Mouse (Mus musculus) macrophage (primary cell): Measurements from ENCODE around the gene Tmem109. TPM values are rescaled to one million over a fixed set of nuclear protein-coding genes. Genes with fewer than 3 reads are reported as not detected.

Source experiments
- H3K27ac ChIP-seq: fragments of 350-480 bp; formaldehyde crosslinking; 2 replicates; pipeline ENCODE4 v1.9.0; 2021
- H3K36me3 ChIP-seq: fragments of 350-480 bp; formaldehyde crosslinking; 2 replicates; pipeline ENCODE4 v1.9.0; 2021; ENCODE audit errors: inconsistent target
- H3K4me3 ChIP-seq: fragments of 350-480 bp; formaldehyde crosslinking; 2 replicates; pipeline ENCODE4 v1.9.0; 2021; ENCODE audit errors: inconsistent target
- H3K79me2 ChIP-seq: fragments of 350-480 bp; formaldehyde crosslinking; 2 replicates; pipeline ENCODE4 v1.9.0; 2021; ENCODE audit errors: inconsistent target
- WGBS: methylation state at CpG from one replicate; pipeline ENCODE4 v1.1.7; 2026; ENCODE audit warnings: inconsistent platforms; ENCODE audit not compliant: missing documents; 5-methylcytosine and 5-hydroxymethylcytosine counted together
- polyA plus RNA-seq: library from polyadenylated mRNA; stranded (reverse); fragments of 250-400 nt; gene quantifications from 3 replicates; pipeline ENCODE4 v1.2.4, GENCODE M21; 2018; ENCODE audit warnings: inconsistent platforms

Gene Tmem109
- polyA plus RNA-seq, 1 experiment from 2014 or later: 30.6 TPM

DNA sequence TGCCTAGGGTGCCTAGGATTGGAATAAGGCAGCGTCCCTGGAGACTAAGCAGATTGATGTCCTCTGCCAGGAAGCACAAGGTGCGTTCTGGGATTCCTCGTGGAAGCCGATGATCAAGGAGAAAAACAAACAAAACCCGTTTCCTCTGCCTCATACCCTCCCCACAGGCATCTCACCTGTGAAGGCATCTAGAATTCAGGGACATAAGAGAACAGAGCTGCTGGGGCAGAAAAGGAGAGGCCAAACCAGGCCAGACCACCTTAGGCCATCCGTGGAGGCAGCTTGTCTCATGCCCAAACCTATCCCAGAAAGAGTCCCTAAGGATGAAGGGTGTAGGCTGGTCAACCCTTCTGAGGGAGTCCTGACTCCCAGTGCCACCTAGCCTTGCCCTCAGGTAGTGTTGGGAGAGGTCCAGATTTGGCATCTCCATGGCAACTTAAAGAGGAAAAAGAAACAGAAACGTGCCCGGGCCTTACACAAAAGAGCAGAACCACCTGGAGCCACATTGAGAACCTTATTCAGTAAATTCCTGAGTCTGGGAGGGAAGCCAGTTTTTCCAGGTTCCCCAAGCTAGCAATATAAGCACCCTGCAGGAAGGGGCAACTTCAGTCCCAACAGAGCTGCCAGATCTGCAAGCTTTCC lies 11.8 kb downstream of the Tmem109 start, which contains the start of gene Tmem132a:
Tmem132a (minus strand) TSS at position 55 of the 642 bp plus-strand sequence.
- H3K79me2 ChIP-seq: peaks cover under 1% of the 10 kb centered on the region; the same call in 1 of the 2 replicates
- peak within 1 kb of the TSS; percentile 25 for H3K4me3 ChIP-seq
- 36% methylated on average over 8 of the region's 8 CpGs for WGBS
- H3K36me3 ChIP-seq: peaks cover 27% of the 10 kb centered on the region; the same call in 1 of the 2 replicates
- no peak within 1 kb of the TSS for H3K27ac ChIP-seq

- H3K36me3 ChIP-seq: peaks cover 27% of the 10 kb centered on the region; the same call in 1 of the 2 replicates
- H3K4me3 ChIP-seq: peak overlapping the region; percentile 25
- WGBS: 3% methylated on average over 43 of the region's 43 CpGs
These were observed 12.4 kb downstream of the Tmem109 start for GRCm38 (mm10) chr19:10869241-10869885.

GRCm38 (mm10) chr19:10868623-10869141 lies 13.1 kb downstream of the Tmem109 start:
- Histone ChIP-seq H3K36me3 (peaks cover 22% of the 10 kb centered on the region; the same call in 1 of the 2 replicates), H3K27ac (no peak overlapping the region), H3K79me2 (no peaks in the 10 kb centered on the region), H3K4me3 (peak overlapping the region; percentile 25)
- WGBS: 10% methylated on average over 17 of the region's 17 CpGs

More at GRCm38 (mm10) chr19:10869241-10869885, 12.4 kb downstream of the Tmem109 start:
- Histone ChIP-seq H3K79me2 (no peaks in the 10 kb centered on the region), H3K27ac (no peak overlapping the region)

DNA sequence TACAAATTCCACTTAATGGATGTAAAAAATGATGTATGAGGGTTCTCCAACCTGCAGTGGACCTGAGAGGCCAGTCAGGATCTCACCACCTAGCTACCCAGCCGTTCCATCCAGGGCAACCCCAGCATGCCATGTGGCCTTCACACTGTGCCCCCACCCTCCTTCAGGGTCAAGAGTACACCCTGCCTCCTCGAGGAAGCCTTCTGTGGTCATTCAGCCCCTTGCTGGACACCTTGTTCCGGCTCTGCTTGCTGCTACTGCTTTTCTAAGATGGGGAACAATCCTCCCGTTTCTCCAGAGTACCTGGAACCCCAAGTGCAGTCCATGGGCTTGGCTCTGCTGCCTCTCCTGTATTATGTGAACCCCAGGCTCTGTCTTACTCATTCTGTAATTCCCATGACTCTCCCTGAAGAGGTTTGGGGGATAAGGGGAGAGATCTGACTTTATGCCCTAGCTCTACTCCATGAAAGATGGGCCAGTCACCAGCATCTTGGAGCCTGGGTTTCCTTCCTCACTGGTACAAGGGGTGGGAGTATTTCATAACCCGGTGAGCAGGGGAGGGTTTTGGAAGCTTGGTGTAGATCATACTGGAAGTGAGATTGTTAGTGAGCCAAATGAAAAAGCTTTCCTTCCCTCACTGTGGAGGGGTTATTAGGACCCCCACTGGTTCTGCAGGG lies 13.7 kb downstream of the Tmem109 start:
- 66% methylated on average over 5 of the region's 5 CpGs for WGBS
- no peaks in the 10 kb centered on the region for H3K79me2 ChIP-seq
- peaks cover 16% of the 10 kb centered on the region; the same call in 1 of the 2 replicates for H3K36me3 ChIP-seq
- H3K27ac ChIP-seq: no peak overlapping the region
- H3K4me3 ChIP-seq: no peak overlapping the region

DNA sequence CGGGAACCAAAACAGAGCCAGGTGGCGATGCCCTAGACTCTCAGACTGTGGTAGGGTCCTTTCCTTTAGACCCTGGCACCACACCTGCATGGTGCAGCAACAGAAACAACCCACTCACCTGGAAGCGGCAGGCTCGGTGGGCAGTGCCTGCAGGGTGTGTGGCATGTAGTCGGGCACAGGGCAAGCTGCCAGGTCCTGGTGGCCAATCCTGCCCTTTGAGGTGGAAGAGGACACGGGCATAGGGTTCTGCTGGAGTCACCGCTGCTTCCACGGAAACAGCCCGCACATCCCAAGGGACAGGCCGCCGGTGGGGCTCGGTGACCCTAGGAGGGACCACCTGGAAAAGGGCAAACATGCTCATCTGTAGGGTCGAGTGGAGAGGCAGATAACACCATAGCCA lies 15.4 kb downstream of the Tmem109 start:
- no peak overlapping the region for H3K27ac ChIP-seq
- no peak overlapping the region for H3K4me3 ChIP-seq
- H3K79me2 ChIP-seq: no peaks in the 10 kb centered on the region
- no peaks in the 10 kb centered on the region for H3K36me3 ChIP-seq
- 94% methylated on average over 12 of the region's 13 CpGs for WGBS

DNA sequence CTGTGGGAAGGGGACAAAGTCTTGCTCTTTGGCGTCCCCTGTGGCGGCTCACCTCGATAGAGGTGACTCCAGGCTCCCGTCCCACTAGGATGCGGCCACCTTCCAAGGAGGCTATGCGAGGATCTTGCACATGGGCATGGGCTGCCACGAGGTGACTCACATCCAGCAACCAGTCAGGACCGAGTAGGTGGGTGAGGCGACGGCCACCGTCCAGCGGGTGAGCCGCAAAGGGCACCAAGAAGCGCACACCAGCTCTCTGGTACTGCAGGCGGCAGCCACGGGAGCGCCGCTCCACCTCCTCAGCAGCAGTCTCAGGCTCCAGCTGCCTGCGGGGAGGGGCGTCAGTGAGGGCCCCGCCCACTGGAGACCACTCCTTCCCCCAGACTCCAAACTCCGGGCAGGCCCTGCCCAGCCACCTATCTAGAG lies 21.7 kb downstream of the Tmem109 start:
- peaks cover 33% of the 10 kb centered on the region for H3K36me3 ChIP-seq
- H3K27ac ChIP-seq: no peak overlapping the region
- no peak overlapping the region for H3K4me3 ChIP-seq
- WGBS: 90% methylated on average over 17 of the region's 22 CpGs
- H3K79me2 ChIP-seq: no peaks in the 10 kb centered on the region

GRCm38 (mm10) chr19:10856520-10856919 lies 25.3 kb downstream of the Tmem109 start:
- Histone ChIP-seq H3K27ac (peak overlapping the region; percentile 65), H3K36me3 (peaks cover 66% of the 10 kb centered on the region)

DNA sequence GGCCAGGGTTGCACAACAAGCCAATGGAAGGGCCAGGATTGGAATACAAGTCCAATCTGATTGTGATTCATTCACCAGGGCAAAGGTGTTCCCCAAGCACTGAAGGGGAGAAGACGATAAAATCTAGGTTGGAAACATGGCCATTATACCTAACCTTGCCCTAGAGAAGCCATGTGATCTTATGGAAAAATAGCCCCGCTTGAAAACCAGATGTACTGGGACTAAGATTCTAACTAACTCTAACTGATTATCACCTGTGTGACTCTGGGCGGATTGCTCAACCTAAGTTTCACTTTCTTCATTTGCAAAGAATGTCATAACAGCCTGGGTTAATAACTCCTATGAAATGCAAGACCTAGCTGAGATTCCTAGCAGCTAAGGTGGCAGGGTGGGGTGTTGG lies 26.4 kb downstream of the Tmem109 start:
- Histone ChIP-seq H3K36me3 (peaks cover 76% of the 10 kb centered on the region), H3K79me2 (peaks cover 19% of the 10 kb centered on the region; the same call in 1 of the 2 replicates), H3K4me3 (no peak overlapping the region), H3K27ac (peak overlapping the region; percentile 65)
- 75% methylated on average over 2 of the region's 3 CpGs for WGBS

More at GRCm38 (mm10) chr19:10856520-10856919, 25.3 kb downstream of the Tmem109 start:
- Histone ChIP-seq H3K79me2 (peaks cover 8% of the 10 kb centered on the region; the same call in 1 of the 2 replicates), H3K4me3 (no peak overlapping the region)
- 23% methylated on average over 2 of the region's 2 CpGs for WGBS

GRCm38 (mm10) chr19:10847311-10848087 lies 34.3 kb downstream of the Tmem109 start:
- H3K4me3 ChIP-seq: no peak overlapping the region
- peaks cover 98% of the 10 kb centered on the region for H3K79me2 ChIP-seq
- no peak overlapping the region for H3K27ac ChIP-seq
- peaks cover 64% of the 10 kb centered on the region for H3K36me3 ChIP-seq
- 96% methylated on average over 2 of the region's 3 CpGs for WGBS

DNA sequence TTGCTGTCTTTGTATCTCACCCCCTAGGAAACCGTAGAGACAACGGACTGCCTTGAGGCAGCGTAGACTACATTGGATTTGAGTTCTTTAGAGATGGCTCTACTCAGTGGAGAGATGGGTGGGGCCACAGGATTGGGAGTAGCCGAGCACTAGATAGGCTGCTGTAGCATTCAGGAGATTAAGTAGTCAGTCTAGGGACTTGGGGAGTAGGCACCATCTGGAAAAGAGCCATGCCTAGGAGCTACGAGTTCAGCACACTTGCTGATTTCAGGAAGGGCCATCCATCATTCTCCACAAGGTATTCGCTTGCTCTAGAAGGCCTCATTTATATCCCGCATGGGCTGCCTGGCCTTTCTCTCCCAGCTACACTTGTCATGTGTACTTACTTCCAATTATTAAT lies 35.7 kb downstream of the Tmem109 start:
- WGBS: 94% methylated on average over 6 of the region's 7 CpGs
- Histone ChIP-seq H3K36me3 (peaks cover 51% of the 10 kb centered on the region), H3K79me2 (peaks cover 88% of the 10 kb centered on the region), H3K27ac (no peak overlapping the region), H3K4me3 (peak overlapping the region; percentile 61; the same call in 1 of the 2 replicates)

DNA sequence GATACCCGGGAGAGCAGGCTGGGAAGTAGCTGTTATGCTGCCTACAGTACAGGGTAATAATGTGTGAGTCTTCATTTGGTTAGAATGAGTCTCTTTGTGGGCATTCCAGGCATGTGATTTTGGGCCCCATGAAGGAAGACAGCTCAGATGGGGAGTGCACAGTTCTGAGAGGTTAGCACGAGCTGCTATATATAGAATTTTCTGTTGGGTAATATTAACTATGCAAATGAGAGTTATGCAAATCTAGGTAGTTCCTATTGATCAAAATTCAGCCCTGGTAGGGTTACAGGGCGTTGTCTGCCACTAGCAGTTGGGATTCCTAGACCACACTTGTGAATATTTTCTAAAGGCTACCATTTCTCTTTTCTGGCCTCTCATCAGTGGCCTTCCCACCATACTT lies 36.3 kb downstream of the Tmem109 start:
- Histone ChIP-seq H3K4me3 (peak overlapping the region; percentile 61), H3K79me2 (peaks cover 81% of the 10 kb centered on the region), H3K36me3 (peaks cover 44% of the 10 kb centered on the region), H3K27ac (no peak overlapping the region)
- 49% methylated on average over 3 of the region's 3 CpGs for WGBS

DNA sequence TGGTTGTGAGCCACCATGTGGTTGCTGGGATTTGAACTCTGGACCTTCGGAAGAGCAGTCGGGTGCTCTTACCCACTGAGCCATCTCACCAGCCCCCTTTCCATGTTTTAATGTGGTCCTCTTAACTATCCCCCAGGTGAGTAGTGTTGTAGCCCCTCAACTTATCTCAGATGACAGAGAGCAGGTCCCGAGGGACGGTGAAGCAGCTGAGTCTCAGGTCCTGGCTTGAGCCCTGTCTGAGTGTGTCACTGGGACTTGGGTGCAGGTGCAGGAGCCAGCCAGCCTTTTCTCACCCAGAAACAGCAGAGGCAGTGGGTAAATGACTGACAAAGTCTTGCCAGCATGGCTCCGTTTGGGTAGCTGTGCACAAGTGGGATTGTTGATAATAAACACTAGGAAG lies 37.6 kb downstream of the Tmem109 start:
- H3K79me2 ChIP-seq: peaks cover 69% of the 10 kb centered on the region
- 83% methylated on average over 2 of the region's 5 CpGs for WGBS
- H3K27ac ChIP-seq: peak overlapping the region; percentile 100
- peak overlapping the region; percentile 61 for H3K4me3 ChIP-seq
- H3K36me3 ChIP-seq: peaks cover 37% of the 10 kb centered on the region

GRCm38 (mm10) chr19:10842914-10843313 lies 38.9 kb downstream of the Tmem109 start:
- H3K36me3 ChIP-seq: peaks cover 26% of the 10 kb centered on the region
- 41% methylated on average over 24 of the region's 24 CpGs for WGBS
- H3K27ac ChIP-seq: peak overlapping the region; percentile 100
- peaks cover 56% of the 10 kb centered on the region for H3K79me2 ChIP-seq
- H3K4me3 ChIP-seq: peak overlapping the region; percentile 61
